Mouse (Mus musculus): Measurements from ENCODE around the gene Eif2d. TPM values are rescaled to one million over a fixed set of nuclear protein-coding genes. Genes with fewer than 3 reads are reported as not detected.
"Not testable (repeated sequence)": the region's sequence is repeated elsewhere in the genome, so short reads cannot be mapped to it uniquely, and the experiment has no call there.

Gene Eif2d
- polyA plus RNA-seq, 1 experiment, result 53.8 TPM

- Histone ChIP-seq H3K27me3 (ENCODE audit: control insufficient read depth, insufficient read depth, low read length) (no peaks in the 10 kb centered on the region), H3K4me3 (replicated peaks; ENCODE audit: insufficient read depth, low read depth, low read length) (no peak overlapping the region)
Measured at GRCm38 (mm10) chr1:131135960-131136629, 16.9 kb upstream of the Eif2d start.

GRCm38 (mm10) chr1:131137111-131137510 lies 15.9 kb upstream of the Eif2d start:
- H3K27me3 ChIP-seq (ENCODE audit: control insufficient read depth, insufficient read depth, low read length), result no peaks in the 10 kb centered on the region
- WGBS, result 35% methylated on average over 5 of the region's 5 CpGs
- H3K4me1 ChIP-seq (ENCODE audit: control insufficient read depth, insufficient read depth, low read length), result no peaks in the 10 kb centered on the region
- no peak overlapping the region for H3K4me3 ChIP-seq (replicated peaks; ENCODE audit: insufficient read depth, low read depth, low read length)
- TF ChIP-seq CTCF (IDR thresholded peaks at IDR 0.05; ENCODE audit: borderline replicate concordance, insufficient read depth, low read depth, low read length), result no peak
- no peak for TF ChIP-seq POLR2A (IDR thresholded peaks at IDR 0.05; ENCODE audit: borderline replicate concordance, insufficient read depth, low read length)
- H3K27ac ChIP-seq (ENCODE audit: insufficient read depth, low read length), result no peak overlapping the region
- DNase-seq, result no peak

More at GRCm38 (mm10) chr1:131135960-131136629, 16.9 kb upstream of the Eif2d start:
- WGBS, result 88% methylated on average over 10 of the region's 10 CpGs
- TF ChIP-seq POLR2A (IDR thresholded peaks at IDR 0.05; ENCODE audit: borderline replicate concordance, insufficient read depth, low read length) (no peak), CTCF (IDR thresholded peaks at IDR 0.05; ENCODE audit: borderline replicate concordance, insufficient read depth, low read depth, low read length) (no peak)
- no peaks in the 10 kb centered on the region for H3K4me1 ChIP-seq (ENCODE audit: control insufficient read depth, insufficient read depth, low read length)
- H3K27ac ChIP-seq (ENCODE audit: insufficient read depth, low read length), result no peak overlapping the region
- DNase-seq, result no peak

DNA sequence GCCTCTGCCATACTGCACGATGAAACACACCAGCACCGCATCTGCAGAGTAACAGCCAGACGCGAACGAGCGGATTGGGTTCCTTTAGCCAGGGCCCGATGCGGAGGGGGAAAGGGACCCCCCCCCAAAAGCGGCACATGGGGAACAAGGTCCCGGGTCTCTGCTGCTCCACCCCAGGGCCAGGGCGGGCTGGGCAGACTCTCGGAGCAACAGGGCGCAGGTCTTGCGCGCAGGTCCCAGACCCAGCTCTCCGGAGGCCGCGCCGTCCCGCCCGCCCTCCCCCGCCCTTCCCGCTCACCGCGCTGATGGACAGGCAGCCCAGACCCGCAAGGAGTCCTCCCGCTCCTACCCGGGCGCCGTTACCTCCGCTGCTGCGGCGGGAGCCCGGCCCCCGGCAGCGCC lies 15.3 kb upstream of the Eif2d start:
- no peak overlapping the region for H3K27ac ChIP-seq (ENCODE audit: insufficient read depth, low read length)
- no peak for DNase-seq
- WGBS, result under 1% methylated on average over 35 of the region's 36 CpGs
- peak overlapping the region; percentile 96 for H3K4me3 ChIP-seq (replicated peaks; ENCODE audit: insufficient read depth, low read depth, low read length)
- TF ChIP-seq CTCF (IDR thresholded peaks at IDR 0.05; ENCODE audit: borderline replicate concordance, insufficient read depth, low read depth, low read length) (no peak), POLR2A (IDR thresholded peaks at IDR 0.05; ENCODE audit: borderline replicate concordance, insufficient read depth, low read length) (no peak)
- no peaks in the 10 kb centered on the region for H3K4me1 ChIP-seq (ENCODE audit: control insufficient read depth, insufficient read depth, low read length)
- H3K27me3 ChIP-seq (ENCODE audit: control insufficient read depth, insufficient read depth, low read length), result no peaks in the 10 kb centered on the region

DNA sequence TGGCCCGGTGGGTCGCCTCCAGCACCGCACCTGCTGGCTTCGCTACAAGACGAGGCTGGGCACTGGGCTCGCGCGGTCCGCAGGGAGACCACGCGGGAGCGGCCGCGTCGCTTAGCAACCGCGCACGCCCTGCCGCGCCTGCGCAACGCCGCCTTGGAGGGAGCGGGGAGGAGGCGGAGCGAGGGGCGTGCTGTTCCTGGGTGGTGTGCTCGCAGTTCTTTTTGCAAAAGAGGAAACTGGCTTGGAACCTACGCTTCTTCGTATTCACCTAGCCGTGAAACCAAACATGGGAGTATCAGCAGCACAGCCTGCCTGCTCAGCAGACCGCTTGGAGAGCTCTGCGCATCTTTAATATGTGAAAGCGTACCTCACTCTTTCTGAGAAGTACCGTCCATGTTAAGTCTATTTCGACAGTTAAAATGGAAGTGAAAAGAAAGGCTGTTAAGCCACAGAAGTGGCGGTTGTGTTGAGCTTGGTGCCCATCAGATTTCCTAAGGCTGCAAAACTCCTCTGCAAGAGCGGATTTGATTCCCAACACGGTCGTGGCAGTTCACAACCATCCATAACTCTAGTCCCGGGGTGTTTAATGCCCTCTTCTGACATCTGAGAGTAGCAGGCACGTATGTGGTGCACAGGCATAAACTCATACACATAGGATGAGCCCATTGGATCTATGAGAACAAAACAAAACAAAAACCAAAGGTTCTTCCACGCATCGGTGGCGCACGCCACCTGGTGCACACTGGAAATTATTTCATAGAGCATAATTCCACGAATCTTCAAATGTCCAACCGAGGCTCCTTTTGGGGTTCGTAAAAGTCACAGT lies 14.6 kb upstream of the Eif2d start, which contains the start of gene Dyrk3:
Gene Dyrk3 (minus strand): TSS at position 150 of the 826 bp plus-strand sequence.
- Histone ChIP-seq H3K4me3 (replicated peaks; ENCODE audit: insufficient read depth, low read depth, low read length) (peak within 1 kb of the TSS; percentile 96), H3K27ac (ENCODE audit: insufficient read depth, low read length) (no peak within 1 kb of the TSS), H3K4me1 (ENCODE audit: control insufficient read depth, insufficient read depth, low read length) (no peaks in the 10 kb centered on the region), H3K27me3 (ENCODE audit: control insufficient read depth, insufficient read depth, low read length) (no peaks in the 10 kb centered on the region)
- TF ChIP-seq POLR2A (IDR thresholded peaks at IDR 0.05; ENCODE audit: borderline replicate concordance, insufficient read depth, low read length) (peak; percentile 56; the same call in 1 of the 2 replicates), CTCF (IDR thresholded peaks at IDR 0.05; ENCODE audit: borderline replicate concordance, insufficient read depth, low read depth, low read length) (peak; percentile 47; the same call in 1 of the 2 replicates)
- 1% methylated on average over 49 of the region's 49 CpGs for whole genome bisulfite sequencing
- peak; percentile 87 to 89 for DNase-seq

- Histone ChIP-seq H3K4me1 (ENCODE audit: control insufficient read depth, insufficient read depth, low read length) (no peaks in the 10 kb centered on the region), H3K27me3 (ENCODE audit: control insufficient read depth, insufficient read depth, low read length) (no peaks in the 10 kb centered on the region), H3K4me3 (replicated peaks; ENCODE audit: insufficient read depth, low read depth, low read length) (peak overlapping the region; percentile 96), H3K27ac (ENCODE audit: insufficient read depth, low read length) (no peak overlapping the region)
- 82% methylated on average over 11 of the region's 11 CpGs for WGBS
- TF ChIP-seq CTCF (IDR thresholded peaks at IDR 0.05; ENCODE audit: borderline replicate concordance, insufficient read depth, low read depth, low read length) (no peak), POLR2A (IDR thresholded peaks at IDR 0.05; ENCODE audit: borderline replicate concordance, insufficient read depth, low read length) (no peak)
- no peak for DNase-seq
Measured at GRCm38 (mm10) chr1:131139102-131140095, 13.6 kb upstream of the Eif2d start.

DNA sequence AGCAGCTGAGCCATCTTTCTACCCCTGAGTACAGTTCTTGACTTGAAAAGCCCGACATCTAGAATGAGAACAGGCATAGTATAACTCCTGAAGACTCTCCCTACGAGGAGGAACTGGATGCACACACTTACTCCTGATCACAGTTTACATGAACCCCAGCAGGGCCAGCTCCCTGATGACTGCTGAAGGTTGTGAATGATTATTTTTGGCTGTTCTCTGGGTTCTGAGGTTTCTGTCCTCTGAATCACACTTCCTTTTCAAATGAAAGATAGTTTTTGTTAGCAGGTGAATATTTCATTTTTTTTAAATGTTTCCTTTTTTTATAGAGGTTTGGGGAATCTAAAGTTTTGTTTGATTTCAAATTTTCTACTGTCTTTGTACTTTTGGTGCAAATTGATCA lies 11.5 kb upstream of the Eif2d start:
- TF ChIP-seq POLR2A (IDR thresholded peaks at IDR 0.05; ENCODE audit: borderline replicate concordance, insufficient read depth, low read length) (no peak), CTCF (IDR thresholded peaks at IDR 0.05; ENCODE audit: borderline replicate concordance, insufficient read depth, low read depth, low read length) (no peak)
- Histone ChIP-seq H3K27me3 (ENCODE audit: control insufficient read depth, insufficient read depth, low read length) (no peaks in the 10 kb centered on the region), H3K4me3 (replicated peaks; ENCODE audit: insufficient read depth, low read depth, low read length) (no peak overlapping the region), H3K4me1 (ENCODE audit: control insufficient read depth, insufficient read depth, low read length) (no peaks in the 10 kb centered on the region), H3K27ac (ENCODE audit: insufficient read depth, low read length) (no peak overlapping the region)
- no peak for DNase-seq
- 60% methylated on average over 2 of the region's 2 CpGs for WGBS

DNA sequence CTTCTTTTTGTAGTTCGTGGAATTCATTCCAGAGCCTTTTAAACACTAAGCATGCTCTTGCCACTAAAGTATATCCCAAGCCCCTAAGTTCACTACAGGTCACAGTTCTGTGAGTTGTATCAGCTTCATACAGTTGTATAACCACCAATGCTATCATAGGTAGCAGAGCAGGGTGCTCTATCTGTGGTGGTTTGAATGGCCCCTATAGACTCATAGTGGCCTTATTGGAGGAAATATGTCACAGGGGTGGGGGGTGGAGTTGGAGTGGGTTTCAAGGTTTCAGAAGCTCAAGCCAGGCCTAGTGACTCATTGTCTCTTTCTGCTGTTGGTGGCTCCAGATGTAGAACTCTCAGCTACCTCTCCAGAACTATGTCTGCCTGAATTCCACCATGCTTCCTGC lies 10.5 kb upstream of the Eif2d start:
- H3K27me3 ChIP-seq (ENCODE audit: control insufficient read depth, insufficient read depth, low read length), result no peaks in the 10 kb centered on the region
- no peak overlapping the region for H3K4me3 ChIP-seq (replicated peaks; ENCODE audit: insufficient read depth, low read depth, low read length)
- WGBS, result 84% methylated on average over 1 of the region's 1 CpGs
- DNase-seq, result no peak
- H3K4me1 ChIP-seq (ENCODE audit: control insufficient read depth, insufficient read depth, low read length), result no peaks in the 10 kb centered on the region
- no peak overlapping the region for H3K27ac ChIP-seq (ENCODE audit: insufficient read depth, low read length)
- no peak for TF ChIP-seq POLR2A (IDR thresholded peaks at IDR 0.05; ENCODE audit: borderline replicate concordance, insufficient read depth, low read length)
- TF ChIP-seq CTCF (IDR thresholded peaks at IDR 0.05; ENCODE audit: borderline replicate concordance, insufficient read depth, low read depth, low read length), result no peak

GRCm38 (mm10) chr1:131145222-131145621 lies 7.8 kb upstream of the Eif2d start:
- DNase-seq; H3K27me3 ChIP-seq (ENCODE audit: control insufficient read depth, insufficient read depth, low read length); H3K4me1 ChIP-seq (ENCODE audit: control insufficient read depth, insufficient read depth, low read length); H3K4me3 ChIP-seq (replicated peaks; ENCODE audit: insufficient read depth, low read depth, low read length); H3K27ac ChIP-seq (ENCODE audit: insufficient read depth, low read length): not testable (repeated sequence)
- WGBS, result 86% methylated on average over 3 of the region's 3 CpGs
